Mouse (Mus musculus) spleen, adult 2 months (tissue): ENCODE measurements around the gene Dip2a.

Experiments used
- CTCF ChIP-seq: fragments of 200-500 bp; IDR thresholded peaks from 2 replicates; pipeline ENCODE4 v1.5.1; 2011; ENCODE audit warnings: mild to moderate bottlenecking, inconsistent platforms; ENCODE audit not compliant: insufficient read depth, insufficient read length, insufficient replicate concordance; ENCODE audit errors: extremely low read depth
- POLR2A ChIP-seq: fragments of 200-500 bp; IDR thresholded peaks from 2 replicates; pipeline ENCODE4 v1.6.1; 2011; ENCODE audit warnings: low read depth, low read length, inconsistent platforms

- TF ChIP-seq CTCF (no peak), POLR2A (no peak)
Observed at GRCm38 (mm10) chr10:76288268-76288993, 56.7 kb downstream of the Dip2a start.
